Mouse (Mus musculus): ENCODE measurements around the gene Srebf1. TPM values are rescaled to one million over a fixed set of nuclear protein-coding genes. Genes with fewer than 3 reads are reported as not detected.

The Srebf1 gene
- polyA plus RNA-seq, 1 experiment, result 49.2 TPM

DNA sequence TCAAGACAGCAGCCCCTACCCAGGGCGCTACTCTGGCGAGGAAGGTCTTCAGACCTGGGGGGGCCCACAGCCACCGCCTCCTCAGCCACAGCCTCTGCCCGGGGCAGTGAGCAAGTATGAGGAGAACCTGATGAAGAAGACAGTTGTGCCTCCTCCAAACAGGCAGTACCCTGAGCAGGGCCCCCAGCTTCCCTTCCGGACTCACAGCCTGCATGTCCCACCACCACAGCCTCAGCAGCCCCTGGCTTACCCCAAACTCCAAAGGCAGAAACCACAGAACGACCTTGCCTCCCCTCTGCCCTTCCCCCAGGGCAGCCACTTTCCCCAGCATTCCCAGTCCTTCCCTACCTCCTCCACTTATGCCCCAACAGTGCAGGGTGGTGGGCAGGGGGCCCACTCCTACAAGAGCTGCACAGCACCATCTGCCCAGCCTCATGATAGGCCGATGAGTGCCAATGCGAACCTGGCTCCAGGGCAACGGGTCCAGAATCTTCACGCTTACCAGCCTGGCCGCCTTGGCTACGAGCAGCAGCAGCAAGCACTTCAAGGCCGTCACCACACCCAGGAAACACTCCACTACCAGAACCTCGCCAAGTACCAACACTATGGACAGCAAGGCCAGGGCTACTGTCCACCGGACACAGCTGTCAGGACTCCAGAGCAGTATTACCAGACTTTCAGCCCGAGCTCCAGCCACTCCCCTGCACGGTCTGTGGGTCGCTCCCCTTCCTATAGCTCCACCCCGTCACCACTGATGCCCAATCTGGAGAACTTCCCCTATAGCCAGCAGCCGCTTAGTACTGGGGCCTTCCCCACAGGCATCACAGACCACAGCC lies 36.8 kb downstream of the Srebf1 start:
- TF ChIP-seq POLR2A (IDR thresholded peaks at IDR 0.05; ENCODE audit: borderline replicate concordance, low read depth, low read length) (no peak), CTCF (IDR thresholded peaks at IDR 0.05; ENCODE audit: low read depth, low read length) (no peak)
- Histone ChIP-seq H3K27ac (ENCODE audit: insufficient read depth, low read depth, low read length) (no peak overlapping the region), H3K4me3 (ENCODE audit: insufficient read depth, low read length) (no peak overlapping the region), H3K4me1 (ENCODE audit: control insufficient read depth, insufficient read depth, low read length) (peaks cover 4% of the 10 kb centered on the region)

DNA sequence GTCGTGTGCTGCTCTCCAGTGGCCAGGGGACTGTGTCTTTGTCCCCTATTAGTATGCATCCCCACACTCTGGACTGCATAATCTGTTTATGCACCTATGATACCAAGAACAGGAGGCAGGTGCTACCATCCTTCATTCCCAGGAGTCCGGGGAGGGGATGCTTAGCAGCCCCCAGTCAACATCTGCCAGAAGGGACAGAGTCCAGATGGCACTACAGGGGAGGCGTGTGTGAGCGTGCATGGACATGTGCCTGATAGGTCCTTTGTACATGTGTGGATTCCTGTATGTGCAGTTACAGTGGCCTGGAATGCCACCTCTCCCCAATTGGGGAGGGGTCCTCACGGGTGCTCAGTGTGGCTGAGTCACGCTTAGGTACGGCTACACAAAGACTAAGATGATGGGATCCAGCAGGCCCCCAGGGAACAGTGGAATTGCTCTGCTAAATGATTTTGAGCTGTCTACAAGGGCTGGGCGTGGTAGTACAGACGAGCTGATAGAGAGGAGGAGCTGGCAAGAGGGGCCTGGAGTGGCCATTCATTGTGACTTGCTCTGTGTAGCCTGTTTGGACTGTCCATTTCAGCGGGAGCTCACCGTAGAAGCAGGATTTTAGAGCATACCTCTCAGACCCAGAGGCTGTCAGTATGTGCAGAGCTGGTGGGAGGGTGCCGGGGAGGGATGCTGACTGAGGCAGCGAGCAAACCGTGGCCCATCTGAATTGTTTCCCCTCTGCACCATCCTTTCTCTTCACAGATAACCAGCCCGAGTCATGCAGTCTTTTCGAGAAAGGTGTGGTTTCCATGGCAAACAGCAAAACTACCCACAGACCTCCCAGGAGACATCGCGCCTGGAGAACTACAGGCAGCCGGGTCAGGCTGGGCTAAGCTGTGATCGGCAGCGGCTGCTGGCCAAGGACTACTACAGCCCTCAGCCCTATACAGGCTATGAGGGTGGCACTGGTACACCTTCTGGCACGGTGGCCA lies 37.7 kb downstream of the Srebf1 start:
- H3K4me1 ChIP-seq (ENCODE audit: control insufficient read depth, insufficient read depth, low read length), result peaks cover 4% of the 10 kb centered on the region
- H3K4me3 ChIP-seq (ENCODE audit: insufficient read depth, low read length), result no peak overlapping the region
- TF ChIP-seq CTCF (IDR thresholded peaks at IDR 0.05; ENCODE audit: low read depth, low read length) (no peak), POLR2A (IDR thresholded peaks at IDR 0.05; ENCODE audit: borderline replicate concordance, low read depth, low read length) (no peak)
- H3K27ac ChIP-seq (ENCODE audit: insufficient read depth, low read depth, low read length), result no peak overlapping the region

DNA sequence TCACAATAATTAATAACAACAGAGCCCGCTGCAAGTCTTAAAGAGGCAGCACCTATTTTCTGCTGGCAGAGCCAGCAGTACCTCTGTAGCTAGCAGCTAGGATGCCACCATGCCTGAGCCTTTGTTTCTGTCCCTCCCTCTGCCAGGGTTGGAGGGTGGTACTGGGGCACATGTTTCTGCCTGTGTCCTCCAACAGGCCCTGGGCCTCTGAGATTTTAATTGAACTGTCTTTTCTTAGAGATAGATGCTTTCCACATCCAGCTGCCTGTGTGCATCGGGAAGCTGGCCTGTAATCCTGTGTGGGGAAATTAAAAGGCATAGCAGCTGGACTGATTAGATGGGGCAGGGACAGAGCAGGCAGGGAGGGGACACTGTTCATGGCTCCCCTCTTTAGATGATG lies 39.6 kb downstream of the Srebf1 start:
- Histone ChIP-seq H3K27ac (ENCODE audit: insufficient read depth, low read depth, low read length) (no peak overlapping the region), H3K4me1 (ENCODE audit: control insufficient read depth, insufficient read depth, low read length) (peaks cover 4% of the 10 kb centered on the region), H3K4me3 (ENCODE audit: insufficient read depth, low read length) (no peak overlapping the region)
- TF ChIP-seq CTCF (IDR thresholded peaks at IDR 0.05; ENCODE audit: low read depth, low read length), result no peak

DNA sequence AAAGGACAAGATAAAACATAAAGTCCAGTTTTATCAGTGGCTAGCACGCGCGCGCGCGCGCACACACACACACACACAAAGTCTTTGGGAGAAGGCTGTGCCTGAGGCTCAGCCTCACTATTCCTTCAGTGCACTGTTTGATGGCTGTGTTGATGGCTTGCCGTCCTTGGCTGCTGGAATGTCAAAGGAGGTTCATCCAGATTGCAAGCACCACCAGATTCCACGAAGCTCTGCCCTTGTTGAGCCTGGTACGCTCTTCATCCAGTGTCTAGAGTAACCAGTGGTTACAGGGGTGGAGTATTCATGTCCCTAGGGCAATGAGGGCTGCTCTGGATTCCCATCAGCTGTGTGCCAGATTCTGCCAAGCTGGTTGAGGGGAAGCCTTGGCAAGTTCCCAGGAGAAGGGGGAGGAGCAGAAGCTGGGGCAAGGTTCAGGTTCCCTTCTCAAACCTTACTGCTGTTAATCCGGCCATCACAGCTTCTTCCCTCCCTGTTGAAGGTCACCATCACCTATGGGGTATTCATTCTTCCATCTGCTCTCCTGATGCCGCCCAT lies 40.2 kb downstream of the Srebf1 start:
- H3K27ac ChIP-seq (ENCODE audit: insufficient read depth, low read depth, low read length), result no peak overlapping the region
- no peak overlapping the region for H3K4me3 ChIP-seq (ENCODE audit: insufficient read depth, low read length)
- H3K4me1 ChIP-seq (ENCODE audit: control insufficient read depth, insufficient read depth, low read length), result peaks cover 7% of the 10 kb centered on the region
- no peak for TF ChIP-seq CTCF (IDR thresholded peaks at IDR 0.05; ENCODE audit: low read depth, low read length)
- TF ChIP-seq POLR2A (IDR thresholded peaks at IDR 0.05; ENCODE audit: borderline replicate concordance, low read depth, low read length), result no peak

DNA sequence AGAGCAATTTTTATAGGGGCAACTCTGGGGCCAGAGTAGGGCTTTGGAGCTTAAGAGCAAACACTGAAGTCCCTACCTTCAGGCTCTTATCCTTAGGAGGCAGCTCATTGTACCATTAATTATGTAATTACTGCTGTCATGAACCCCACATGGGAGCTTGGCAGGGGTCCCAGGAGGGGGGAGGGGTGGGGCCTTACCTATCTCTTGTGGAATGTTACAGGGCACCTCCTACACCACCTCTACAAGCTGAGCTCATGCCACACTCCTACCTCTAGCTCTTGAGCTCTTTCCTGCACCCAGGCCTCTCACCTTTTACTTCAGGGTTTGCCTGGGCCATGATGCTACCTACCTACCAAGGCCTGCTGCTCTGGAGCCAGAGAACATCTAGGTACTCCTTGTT lies 43.9 kb downstream of the Srebf1 start:
- TF ChIP-seq CTCF (IDR thresholded peaks at IDR 0.05; ENCODE audit: low read depth, low read length), result no peak
- TF ChIP-seq POLR2A (IDR thresholded peaks at IDR 0.05; ENCODE audit: borderline replicate concordance, low read depth, low read length), result no peak
- Histone ChIP-seq H3K4me3 (ENCODE audit: insufficient read depth, low read length) (no peak overlapping the region), H3K4me1 (ENCODE audit: control insufficient read depth, insufficient read depth, low read length) (peaks cover 8% of the 10 kb centered on the region; the same call in 1 of the 2 replicates), H3K27ac (ENCODE audit: insufficient read depth, low read depth, low read length) (no peak overlapping the region)

DNA sequence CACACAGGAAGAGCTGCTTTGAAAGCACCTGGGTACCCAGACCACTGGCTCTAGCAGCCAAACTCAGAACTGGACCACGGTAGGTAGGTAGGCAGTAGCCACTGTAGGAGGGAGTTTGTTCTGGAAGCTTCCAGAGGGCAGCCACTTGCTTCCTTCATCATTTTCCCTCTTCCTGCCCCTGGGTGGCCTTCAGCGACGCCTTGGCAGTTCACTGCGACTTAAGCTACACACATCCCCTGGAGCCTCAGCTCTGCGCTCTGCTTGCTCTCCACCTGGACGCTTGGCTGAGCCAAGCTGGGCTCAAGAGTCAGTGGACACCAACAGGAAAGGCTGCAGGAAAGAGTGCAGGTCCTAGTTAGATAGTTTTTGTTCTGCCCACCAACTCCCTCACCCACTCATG lies 44.4 kb downstream of the Srebf1 start:
- peaks cover 8% of the 10 kb centered on the region; the same call in 1 of the 2 replicates for H3K4me1 ChIP-seq (ENCODE audit: control insufficient read depth, insufficient read depth, low read length)
- H3K27ac ChIP-seq (ENCODE audit: insufficient read depth, low read depth, low read length), result no peak overlapping the region
- H3K4me3 ChIP-seq (ENCODE audit: insufficient read depth, low read length), result no peak overlapping the region
- TF ChIP-seq CTCF (IDR thresholded peaks at IDR 0.05; ENCODE audit: low read depth, low read length) (no peak), POLR2A (IDR thresholded peaks at IDR 0.05; ENCODE audit: borderline replicate concordance, low read depth, low read length) (no peak)

DNA sequence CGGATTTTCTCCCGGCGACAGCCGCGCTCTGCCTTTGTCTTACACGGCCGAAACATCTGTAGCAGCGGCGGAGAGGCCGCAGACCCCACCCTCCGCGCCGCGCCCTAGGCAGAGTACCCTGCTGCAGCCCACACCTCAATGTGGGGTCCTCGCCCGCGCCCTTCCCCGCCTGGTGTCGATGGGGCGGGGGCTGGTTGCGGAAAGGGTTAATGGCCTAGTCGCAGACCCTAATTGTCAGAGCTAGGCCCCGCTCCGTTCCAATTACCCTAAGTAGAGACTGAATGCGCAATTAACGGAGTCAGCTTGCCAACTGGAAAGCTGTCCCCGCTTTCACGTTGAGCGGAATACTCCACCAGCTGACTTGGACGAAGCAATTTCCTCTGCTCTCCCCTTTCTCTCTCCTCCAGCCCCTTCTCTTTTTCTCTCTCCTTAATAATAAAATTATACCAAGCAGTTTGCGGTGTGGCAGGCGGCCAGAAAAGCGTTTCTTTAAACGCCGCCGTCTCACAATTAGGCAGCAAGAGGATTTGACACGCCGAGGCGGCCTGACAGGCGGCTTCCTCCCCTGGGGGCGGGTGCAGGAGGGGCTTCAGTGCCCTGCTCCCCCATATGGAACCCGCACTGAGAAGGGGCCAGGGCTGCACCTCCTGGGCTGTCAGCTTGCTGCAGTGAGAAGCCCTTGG lies 45.3 kb downstream of the Srebf1 start:
- H3K27ac ChIP-seq (ENCODE audit: insufficient read depth, low read depth, low read length), result no peak overlapping the region
- TF ChIP-seq CTCF (IDR thresholded peaks at IDR 0.05; ENCODE audit: low read depth, low read length) (no peak), POLR2A (IDR thresholded peaks at IDR 0.05; ENCODE audit: borderline replicate concordance, low read depth, low read length) (no peak)
- H3K4me3 ChIP-seq (ENCODE audit: insufficient read depth, low read length), result peak overlapping the region; percentile 69
- H3K4me1 ChIP-seq (ENCODE audit: control insufficient read depth, insufficient read depth, low read length), result peaks cover 8% of the 10 kb centered on the region; the same call in 1 of the 2 replicates

DNA sequence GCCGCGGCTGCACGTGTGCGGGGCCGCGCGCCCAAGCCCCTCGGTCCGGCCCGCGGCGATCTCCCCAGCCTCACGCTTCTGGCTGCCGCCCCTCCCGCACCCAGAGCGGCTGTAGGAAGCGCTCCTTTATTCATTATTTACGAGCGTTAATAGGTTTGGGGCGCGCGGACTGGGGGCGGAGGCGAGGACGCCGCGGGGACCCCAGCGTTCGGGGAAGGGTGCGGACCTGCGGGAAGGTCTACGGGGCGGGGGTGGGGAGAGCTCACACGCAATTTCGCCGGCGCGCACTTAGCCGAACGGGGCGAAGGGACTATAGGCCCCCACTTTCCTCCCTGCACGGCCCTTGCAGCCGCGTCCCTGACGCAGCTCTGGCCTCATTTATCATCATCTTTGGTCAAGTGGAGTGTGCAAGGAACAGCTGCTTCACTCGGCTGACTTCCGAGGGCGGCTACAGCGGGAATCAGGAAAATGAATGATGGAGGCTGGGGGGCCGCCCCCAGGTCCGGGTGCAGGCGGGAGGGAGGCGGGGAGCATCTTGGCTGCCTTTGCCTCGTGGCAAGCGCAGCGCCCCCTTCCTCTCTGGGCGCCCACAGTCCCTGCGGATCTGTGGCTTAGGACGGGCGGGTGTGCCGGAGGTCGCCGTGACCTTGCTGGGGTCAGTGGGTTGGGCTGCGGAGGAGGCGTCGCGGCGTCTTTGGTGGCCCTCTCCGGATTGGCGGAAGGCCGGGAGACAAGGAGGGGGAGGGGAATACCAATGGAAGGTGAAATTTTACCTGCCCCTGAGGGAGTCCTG lies 46.0 kb downstream of the Srebf1 start:
- peak overlapping the region; percentile 69 for H3K4me3 ChIP-seq (ENCODE audit: insufficient read depth, low read length)
- TF ChIP-seq POLR2A (IDR thresholded peaks at IDR 0.05; ENCODE audit: borderline replicate concordance, low read depth, low read length), result no peak
- 0 out of 2 replicates have a peak overlapping the region, but pooled peaks have one; percentile 8 for H3K27ac ChIP-seq (ENCODE audit: insufficient read depth, low read depth, low read length)
- H3K4me1 ChIP-seq (ENCODE audit: control insufficient read depth, insufficient read depth, low read length), result peaks cover 8% of the 10 kb centered on the region; the same call in 1 of the 2 replicates

All from bone marrow macrophage, adult 2 months (primary cell).